Mouse (Mus musculus): ENCODE measurements around the gene Gm15097. TPM values are rescaled to one million over a fixed set of nuclear protein-coding genes. Genes with fewer than 3 reads are reported as not detected.
"Not testable (repeated sequence)": the region's sequence is repeated elsewhere in the genome, so short reads cannot be mapped to it uniquely, and the experiment has no call there.

Gene Gm15097
- polyA plus RNA-seq (2015; fragmentation: Nextera tagmentation; extraction: Ambion mirVana), result not detected in 2 replicates

DNA sequence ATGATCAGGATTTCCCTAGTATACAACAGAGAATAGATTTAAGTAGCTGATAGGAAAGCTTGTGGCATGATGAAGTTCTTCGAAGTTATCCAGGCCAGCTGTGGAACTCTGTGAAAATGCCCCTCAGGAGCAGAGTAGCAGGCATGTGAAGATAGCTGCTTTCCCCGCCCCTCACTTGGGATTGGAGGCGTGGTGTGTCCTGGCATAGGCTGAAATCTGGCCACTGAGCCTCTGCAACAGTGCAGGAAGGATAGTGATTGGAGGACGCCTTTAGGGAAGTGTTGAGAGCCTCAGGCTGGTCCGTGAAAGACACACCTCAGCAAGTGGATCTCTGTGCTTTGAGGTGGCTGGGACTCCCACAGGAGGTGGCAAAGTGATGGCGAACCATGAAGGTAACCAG, at the start of gene Gm15097:
Gm15097 (plus strand) TSS at position 301 of the 400 bp plus-strand sequence.
- H3K27me3 ChIP-seq (replicated peaks); H3K9me3 ChIP-seq; H3K4me2 ChIP-seq; H3K4me1 ChIP-seq; H3K36me3 ChIP-seq; H3K27ac ChIP-seq; H3K4me3 ChIP-seq (replicated peaks); ATAC-seq (ENCODE audit: insufficient read depth, low FRiP score, low read depth); H3K9ac ChIP-seq: not testable (repeated sequence)
- no CpG with 5 or more reads among the region's 6 CpGs for WGBS

GRCm38 (mm10) chrX:149762853-149763252, 21.4 kb upstream of the Gm15097 start:
- H3K9ac ChIP-seq; H3K4me1 ChIP-seq; H3K4me3 ChIP-seq (replicated peaks); ATAC-seq (ENCODE audit: insufficient read depth, low FRiP score, low read depth); H3K27me3 ChIP-seq (replicated peaks); H3K27ac ChIP-seq; H3K9me3 ChIP-seq; H3K4me2 ChIP-seq; H3K36me3 ChIP-seq: not testable (repeated sequence)
- WGBS, result 49% methylated on average over 4 of the region's 4 CpGs

DNA sequence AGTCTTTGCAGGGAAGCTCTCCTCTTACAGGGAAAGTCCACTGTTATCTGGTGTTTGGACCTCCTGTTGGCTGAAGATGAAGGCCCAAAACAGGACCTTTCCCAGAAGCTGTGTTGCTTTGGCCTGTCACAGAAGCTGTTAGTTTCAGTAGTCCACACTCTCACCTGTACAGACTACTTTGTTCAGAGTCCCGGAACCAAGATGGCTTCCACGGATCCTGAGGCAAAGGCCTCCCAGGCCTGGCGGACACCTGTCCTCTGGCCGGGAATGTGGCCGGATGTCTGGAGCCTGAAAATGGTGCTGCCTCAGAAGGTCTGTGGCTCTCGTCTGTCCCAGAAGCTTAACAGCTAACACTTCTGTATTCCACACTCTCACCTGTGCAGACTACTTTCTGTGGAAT, 26.9 kb downstream of the Gm15097 start:
- H3K4me1 ChIP-seq; H3K36me3 ChIP-seq; H3K4me2 ChIP-seq; H3K9ac ChIP-seq; H3K4me3 ChIP-seq (replicated peaks); ATAC-seq (ENCODE audit: insufficient read depth, low FRiP score, low read depth); H3K27me3 ChIP-seq (replicated peaks); H3K9me3 ChIP-seq; H3K27ac ChIP-seq: not testable (repeated sequence)
- WGBS, result 86% methylated on average over 6 of the region's 6 CpGs

Other genes with a start within 250 kb of the Gm15097 start
- gene Gm10439, start 189.9 kb upstream of the Gm15097 start, polyA plus RNA-seq (2015; fragmentation: Nextera tagmentation; extraction: Ambion mirVana), result not detected in 2 replicates
- gene Gm15091, start 157.2 kb downstream of the Gm15097 start, polyA plus RNA-seq (2015; fragmentation: Nextera tagmentation; extraction: Ambion mirVana), result not detected in 2 replicates